Mouse (Mus musculus) hindlimb bud, embryonic 11.5 days (tissue): ENCODE results near the gene Prrt3.

Experiments
- DNase-seq: peaks from one replicate; pipeline ENCODE4 v3.0.0-alpha.2; 2012; ENCODE audit warnings: low read depth, low spot score; ENCODE audit errors: extremely low spot score

The Prrt3 gene

DNA sequence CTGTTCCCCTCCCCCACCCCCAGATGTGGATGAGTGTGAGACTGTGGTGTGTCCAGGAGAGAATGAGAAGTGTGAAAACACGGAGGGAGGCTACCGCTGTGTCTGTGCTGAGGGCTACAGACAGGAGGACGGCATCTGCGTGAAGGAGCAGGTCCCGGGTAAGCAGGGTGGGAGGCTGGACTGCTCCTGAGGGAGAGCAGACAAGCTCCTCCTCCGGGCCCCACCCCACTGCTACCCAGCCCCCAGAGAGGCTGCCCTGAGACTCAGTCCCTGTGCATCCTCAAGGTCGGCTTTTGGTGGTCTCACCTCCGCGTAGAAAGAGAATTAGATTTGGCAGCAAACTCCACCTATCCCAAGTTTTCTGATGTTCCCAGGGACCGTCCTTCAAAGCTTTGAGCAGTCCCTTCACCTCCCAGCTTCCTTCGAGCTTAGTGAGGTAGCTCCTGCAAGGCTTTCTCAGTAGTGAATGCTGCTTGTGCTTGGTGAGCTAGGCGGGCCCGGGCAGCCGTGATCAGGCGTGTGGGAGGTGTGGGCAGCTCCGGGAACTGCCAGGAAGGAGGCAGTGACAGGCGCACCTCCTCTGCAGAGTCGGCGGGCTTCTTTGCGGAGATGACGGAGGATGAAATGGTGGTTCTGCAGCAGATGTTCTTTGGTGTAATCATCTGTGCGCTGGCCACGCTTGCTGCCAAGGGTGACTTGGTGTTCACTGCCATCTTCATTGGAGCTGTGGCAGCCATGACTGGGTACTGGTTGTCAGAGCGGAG, 9.4 kb downstream of the Prrt3 start:
- no peak for DNase-seq

GRCm38 (mm10) chr6:113489410-113489809, 12.3 kb downstream of the Prrt3 start:
- DNase-seq = no peak

DNA sequence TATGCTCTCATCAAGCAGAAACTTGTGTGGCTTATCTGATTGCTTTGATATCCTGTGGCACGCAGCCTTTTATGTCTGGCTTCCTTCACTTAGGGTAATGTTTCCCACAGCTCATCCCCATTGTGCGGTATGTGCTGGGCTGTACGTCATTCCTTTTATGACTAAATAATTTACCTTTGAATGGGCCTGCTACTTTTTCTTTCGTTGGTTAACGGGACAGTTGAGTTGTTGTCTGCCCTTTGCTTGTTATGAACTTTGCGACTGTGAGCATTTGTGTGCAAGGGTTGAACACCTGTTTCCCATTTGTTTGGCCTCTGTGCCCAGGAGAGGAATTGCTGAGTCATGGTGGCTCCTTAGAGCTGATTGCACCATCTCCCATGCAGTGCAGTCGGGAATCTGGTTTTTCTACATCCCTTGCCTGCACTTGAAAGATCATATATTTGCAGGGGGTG, 14.6 kb downstream of the Prrt3 start:
- peak; percentile 75 for DNase-seq

DNA sequence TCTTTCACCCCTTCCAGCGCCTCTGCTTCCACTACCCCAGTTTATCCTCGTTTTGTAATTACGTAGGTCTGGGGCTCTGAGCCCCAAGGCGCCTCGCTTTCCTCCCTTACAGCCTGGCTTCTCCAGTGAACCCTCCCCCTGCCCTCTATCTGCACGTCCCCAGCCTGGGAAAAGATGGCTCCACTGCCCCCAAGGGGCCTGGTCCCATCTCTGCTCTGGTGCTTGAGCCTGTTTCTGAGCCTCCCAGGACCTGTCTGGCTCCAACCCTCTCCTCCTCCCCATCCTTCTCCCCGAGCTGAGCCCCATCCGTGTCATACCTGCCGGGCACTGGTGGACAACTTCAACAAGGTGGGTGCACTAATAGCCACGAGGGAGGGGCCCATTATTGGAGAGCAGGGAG, 18.0 kb downstream of the Prrt3 start:
- DNase-seq = no peak

DNA sequence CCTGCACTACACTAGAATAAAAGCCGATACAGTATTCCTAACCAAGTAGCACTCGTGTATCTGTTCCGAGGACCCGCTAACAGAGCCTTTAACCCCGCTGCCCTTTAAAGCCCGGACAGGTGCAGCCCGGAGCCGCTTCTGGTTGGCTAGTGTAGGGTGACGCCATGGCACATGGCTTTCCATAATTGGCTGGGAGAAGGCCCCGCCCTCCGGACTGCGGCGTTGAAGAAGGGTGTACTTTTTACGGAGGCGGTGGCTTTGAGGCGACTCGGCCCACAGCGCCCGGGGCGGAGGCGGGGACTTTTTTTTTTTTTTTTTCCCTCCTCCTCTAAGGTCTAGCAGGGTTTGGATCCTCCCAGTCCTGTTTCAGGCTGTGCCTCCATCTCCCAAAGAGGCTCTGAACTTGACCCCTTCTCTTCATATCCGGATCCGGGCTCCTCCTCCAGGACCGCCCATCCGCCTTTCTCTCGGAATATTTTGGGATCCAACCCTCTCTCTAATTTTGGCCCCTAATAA, 18.6 kb downstream of the Prrt3 start, which contains the start of gene Creld1:
TSS of gene Creld1 (plus strand) at position 198 of the 516 bp plus-strand sequence.
- DNase-seq = peak; percentile 68

- no peak for DNase-seq
Measured at GRCm38 (mm10) chr6:113482477-113483099, 19.1 kb downstream of the Prrt3 start.

GRCm38 (mm10) chr6:113480555-113481373, 21.0 kb downstream of the Prrt3 start:
- DNase-seq = no peak

DNA sequence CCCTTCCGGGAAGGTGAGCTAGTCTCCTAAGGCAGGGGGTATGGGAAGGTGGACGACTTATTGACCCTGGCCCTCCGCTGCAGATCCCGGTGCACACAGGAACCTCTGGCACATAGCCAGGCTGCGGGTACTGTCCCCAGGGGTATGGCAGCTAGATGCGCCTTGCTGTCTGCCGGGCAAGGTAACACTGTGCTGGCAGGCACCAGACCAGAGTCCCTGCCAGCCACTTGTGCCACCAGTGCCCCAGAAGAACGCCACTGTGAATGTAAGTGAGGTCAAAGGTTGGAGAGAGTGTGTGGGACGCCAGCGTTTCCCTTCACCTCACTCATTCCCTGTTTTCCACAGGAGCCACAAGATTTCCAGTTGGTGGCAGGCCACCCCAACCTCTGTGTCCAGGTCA, 22.8 kb downstream of the Prrt3 start:
- DNase-seq = no peak

DNA sequence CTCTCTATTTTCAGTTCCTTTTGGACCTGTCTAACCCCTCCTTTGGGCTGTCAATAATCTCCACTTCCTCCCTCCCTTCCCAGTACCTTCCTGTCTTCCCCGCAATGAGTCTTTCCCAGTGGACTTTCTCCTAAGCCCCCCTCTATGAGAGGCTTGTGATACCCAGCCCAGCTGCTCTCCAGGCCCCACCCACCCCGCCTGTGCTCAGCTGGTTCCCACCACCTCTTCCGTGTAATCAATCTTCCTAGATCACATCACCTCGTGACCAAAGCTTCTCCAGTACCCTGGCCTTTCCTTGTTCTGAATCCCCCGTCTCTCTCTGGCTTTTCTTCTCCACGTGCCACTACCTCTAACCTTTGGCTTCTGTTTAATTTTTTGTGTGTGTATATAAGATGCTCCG, 24.4 kb downstream of the Prrt3 start:
- DNase-seq = no peak

DNA sequence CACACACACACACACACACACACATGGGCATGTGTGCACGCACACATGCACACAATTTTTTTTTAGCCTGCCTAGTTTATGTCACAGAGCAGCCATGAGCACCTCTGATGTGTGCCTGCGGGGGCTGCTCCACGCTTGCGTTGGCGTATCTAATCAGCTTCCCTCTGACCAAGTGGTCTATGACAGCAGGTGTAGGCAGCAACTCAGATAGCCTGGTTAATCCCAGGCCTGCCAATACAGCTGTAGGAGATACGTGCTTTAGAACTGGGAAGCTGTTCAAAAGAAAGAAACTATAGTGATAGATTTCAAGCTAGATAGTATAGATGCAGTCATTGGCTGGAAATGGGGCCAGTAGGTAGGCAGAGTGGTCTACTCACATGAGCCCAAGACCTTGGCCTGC, 28.0 kb downstream of the Prrt3 start:
- no peak for DNase-seq

- DNase-seq = no peak
Measured at GRCm38 (mm10) chr6:113473246-113473645, 28.5 kb downstream of the Prrt3 start.

DNA sequence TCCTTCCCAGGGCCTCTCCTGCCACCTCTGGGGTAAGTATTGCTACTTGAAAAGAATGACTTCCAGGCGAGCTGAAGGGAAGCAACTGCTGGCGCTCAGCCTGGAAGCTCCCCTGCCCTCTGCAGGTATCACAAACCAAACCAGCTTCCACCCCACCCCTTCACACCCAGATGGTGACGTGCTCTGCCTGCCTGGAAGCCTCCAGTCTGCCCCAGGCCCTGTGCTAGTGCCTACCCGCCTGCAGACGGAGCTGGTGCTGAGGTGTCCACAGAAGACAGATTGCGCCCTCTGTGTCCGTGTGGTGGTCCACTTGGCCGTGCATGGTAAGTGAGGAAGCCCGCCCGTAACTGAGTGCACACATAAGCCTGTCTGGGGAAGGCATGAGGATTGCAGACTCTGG, 29.7 kb downstream of the Prrt3 start:
- no peak for DNase-seq

DNA sequence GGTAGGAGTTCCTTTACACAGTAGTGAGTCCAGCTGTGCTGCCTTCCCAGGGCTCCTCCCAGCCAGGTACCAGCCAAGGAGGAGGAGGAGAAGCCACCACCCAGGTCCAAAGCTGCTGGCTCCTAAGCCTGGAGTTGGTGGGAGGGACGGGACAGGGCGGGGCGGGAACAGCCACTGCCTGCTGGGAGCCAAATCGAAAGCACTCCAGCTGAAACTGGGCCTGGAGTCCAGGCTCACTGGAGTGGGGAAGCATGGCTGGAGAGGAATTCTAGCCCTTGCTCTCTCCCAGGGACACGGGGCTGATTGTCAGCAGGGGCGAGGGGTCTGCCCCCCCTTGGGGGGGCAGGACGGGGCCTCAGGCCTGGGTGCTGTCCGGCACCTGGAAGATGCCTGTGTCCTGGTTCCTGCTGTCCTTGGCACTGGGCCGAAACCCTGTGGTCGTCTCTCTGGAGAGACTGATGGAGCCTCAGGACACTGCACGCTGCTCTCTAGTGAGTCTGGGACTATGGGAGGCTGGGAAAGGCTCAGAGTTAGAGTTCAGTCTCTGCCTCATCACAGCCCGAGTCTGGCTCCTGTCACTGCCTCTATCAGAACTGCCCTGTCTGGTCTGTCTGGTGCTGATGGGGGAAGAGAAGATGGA, 30.3 kb downstream of the Prrt3 start, which contains the start of gene Il17rc:
TSS of gene Il17rc (plus strand) at position 131 of the 640 bp plus-strand sequence.
- no peak for DNase-seq

GRCm38 (mm10) chr6:113469432-113469831, 32.3 kb downstream of the Prrt3 start:
- DNase-seq = peak; percentile 28

- peak; percentile 24 for DNase-seq
Measured at GRCm38 (mm10) chr6:113469021-113469420, 32.7 kb downstream of the Prrt3 start.

- no peak for DNase-seq
Measured at GRCm38 (mm10) chr6:113468512-113468911, 33.2 kb downstream of the Prrt3 start.

GRCm38 (mm10) chr6:113465602-113466001, 36.1 kb downstream of the Prrt3 start:
- no peak for DNase-seq

- DNase-seq = no peak
Measured at GRCm38 (mm10) chr6:113464040-113464439, 37.7 kb downstream of the Prrt3 start.

DNA sequence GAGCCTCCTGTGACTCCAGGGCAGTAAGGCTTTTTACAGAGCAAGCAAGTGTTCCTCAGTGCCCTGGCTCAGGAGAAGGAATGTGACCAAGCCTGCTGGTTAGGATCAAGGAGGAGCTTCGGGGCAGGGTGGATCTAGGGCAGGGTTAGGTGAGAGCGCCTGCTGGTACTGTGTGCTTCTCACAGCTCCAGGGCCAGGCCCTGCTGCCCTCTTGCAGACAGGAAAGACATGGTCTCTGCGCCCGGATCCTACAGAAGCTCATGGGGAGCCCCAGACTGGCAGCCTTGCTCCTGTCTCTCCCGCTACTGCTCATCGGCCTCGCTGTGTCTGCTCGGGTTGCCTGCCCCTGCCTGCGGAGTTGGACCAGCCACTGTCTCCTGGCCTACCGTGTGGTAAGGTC, 43.1 kb downstream of the Prrt3 start:
- no peak for DNase-seq

- DNase-seq = no peak
Measured at GRCm38 (mm10) chr6:113457952-113458534, 43.7 kb downstream of the Prrt3 start, which contains the start of gene Il17re. Gene Il17re, plus strand, starts transcription at chr6:113458484.
